Mouse (Mus musculus) central nervous system, embryonic 14 days (tissue): ENCODE measurements around the gene Luzp2. TPM values are rescaled to one million over a fixed set of nuclear protein-coding genes. Genes with fewer than 3 reads are reported as not detected.

Experiments used
- polyA plus RNA-seq: library from polyadenylated mRNA; depleted of rRNA; stranded (reverse); fragments of >200 nt; gene quantifications from 2 replicates; pipeline ENCODE4 v1.2.3, GENCODE M21; 2012; rRNA removed

Gene Luzp2
- polyA plus RNA-seq: 7.8 and 9.4 TPM in 2 replicates

GRCm38 (mm10) chr7:54835372-54835851, at the start of gene Luzp2:
TSS of gene Luzp2 (plus strand) at chr7:54835498.

